Mouse (Mus musculus) brain, embryonic 14.5 days (tissue): Measurements from ENCODE around the gene Klhl12.

ENCODE experiments used
- CTCF ChIP-seq: fragments of 200-500 bp; IDR thresholded peaks from 2 replicates; pipeline ENCODE4 v1.5.1; 2012; ENCODE audit warnings: inconsistent platforms, mild to moderate bottlenecking, moderate library complexity, borderline replicate concordance; ENCODE audit not compliant: insufficient read depth, insufficient read length; ENCODE audit errors: extremely low read depth
- POLR2A ChIP-seq: fragments of 200-500 bp; IDR thresholded peaks from 2 replicates; pipeline ENCODE4 v1.6.1; 2012; ENCODE audit warnings: mild to moderate bottlenecking, inconsistent platforms, borderline replicate concordance; ENCODE audit not compliant: poor library complexity, insufficient read depth, insufficient read length, severe bottlenecking; ENCODE audit errors: extremely low read depth

DNA sequence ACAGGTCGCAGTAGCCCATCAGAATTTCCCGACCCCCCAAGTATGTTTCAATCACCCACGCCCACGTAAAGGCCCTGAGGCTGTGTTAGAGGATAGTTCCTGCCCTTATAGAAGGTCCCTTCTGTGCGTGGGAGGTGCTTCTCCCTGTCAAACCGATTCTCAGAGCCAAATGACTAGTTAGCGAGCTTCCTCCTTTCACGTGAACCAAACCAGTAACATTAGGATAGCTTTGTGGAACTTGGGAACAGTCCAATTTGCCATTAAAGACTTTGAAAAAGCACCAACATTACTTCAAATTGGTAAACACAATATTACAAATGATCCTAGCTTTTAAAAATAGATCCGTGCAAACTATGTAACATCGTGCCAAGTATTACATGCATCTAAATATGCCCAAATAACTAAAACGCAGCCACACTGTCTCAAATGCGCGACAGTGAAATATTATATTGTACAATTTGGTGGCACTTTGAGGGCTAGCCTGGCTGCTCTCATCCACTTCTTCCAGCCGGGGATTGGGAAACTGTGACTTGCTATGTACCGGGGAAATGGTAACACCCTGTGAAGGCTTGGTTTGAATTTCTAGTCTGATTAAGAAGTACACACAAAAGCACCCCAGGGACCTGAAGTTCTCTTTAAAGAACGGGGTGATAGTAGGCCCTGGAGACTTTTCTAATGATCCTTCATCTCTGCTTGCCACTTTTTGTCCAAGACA is 58.7 kb downstream of the Klhl12 start:
- TF ChIP-seq CTCF (no peak), POLR2A (no peak)
